Mouse (Mus musculus) retina, postnatal 7 days (tissue): ENCODE results near the gene Tbcb.
"Not testable (repeated sequence)": the region's sequence is repeated elsewhere in the genome, so short reads cannot be mapped to it uniquely, and the experiment has no call there.

Experiments
- DNase-seq: peaks from one replicate; pipeline ENCODE4 v3.0.0-alpha.2; 2012; ENCODE audit warnings: low read depth, low spot score

Gene Tbcb

DNA sequence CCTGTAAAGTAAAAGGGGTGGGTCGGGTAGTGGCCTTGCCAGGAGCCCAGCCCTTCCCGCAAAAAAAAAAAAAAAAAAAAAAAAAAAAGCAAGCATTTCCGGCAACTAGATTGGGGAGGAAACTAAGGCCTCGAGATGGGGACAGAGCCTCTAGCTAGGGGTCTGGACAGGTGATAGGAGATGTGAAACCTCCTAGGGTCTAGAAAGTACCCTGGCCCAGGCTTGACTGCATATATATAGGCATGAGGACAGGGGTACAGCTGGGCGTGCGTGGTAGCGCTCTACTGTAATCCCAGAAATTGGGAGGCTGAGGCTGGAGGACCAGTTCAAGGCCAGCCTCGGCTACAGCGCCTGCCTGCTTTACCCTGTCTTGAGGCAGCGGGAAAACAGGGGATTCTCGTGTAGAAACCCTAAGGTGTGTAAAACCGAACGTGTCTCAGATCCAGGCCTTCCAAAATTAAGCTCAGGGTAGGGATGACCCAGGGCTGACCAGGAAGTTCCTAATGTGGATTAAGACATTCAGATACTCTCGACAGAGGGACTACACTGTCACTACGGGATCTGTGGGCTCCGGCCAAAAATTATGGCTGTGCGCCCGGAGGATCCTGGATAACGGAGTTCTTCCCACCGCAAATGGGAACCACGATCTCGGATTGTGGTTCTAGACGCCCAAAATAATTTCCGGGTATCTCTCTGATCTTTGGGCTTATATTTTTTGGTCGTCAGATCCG, 37.8 kb downstream of the Tbcb start:
- no peak for DNase-seq

DNA sequence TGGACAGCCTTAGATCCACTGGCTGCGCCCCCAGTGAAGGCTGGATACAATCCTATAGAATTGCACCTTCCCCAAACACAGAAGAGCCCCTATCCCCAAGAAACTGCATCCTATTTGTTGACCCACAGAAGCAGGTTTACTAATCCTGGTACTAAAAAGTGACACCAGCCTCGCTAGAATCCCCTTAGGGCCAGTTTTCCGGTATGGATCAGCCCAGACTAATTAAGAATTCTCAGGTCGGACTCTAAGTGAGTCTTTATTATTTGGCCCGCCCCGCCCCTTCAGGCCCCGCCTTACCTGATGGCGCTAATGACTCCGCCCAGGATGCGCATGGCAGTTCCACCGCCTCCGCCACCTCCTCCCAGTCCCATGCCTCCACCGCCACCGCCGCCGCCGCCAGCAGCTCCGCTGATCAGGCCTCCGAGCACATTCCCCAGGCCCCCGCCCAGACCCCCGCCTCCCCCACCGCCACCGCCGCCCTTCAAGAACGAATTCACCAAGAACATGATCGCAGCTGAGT, 38.4 kb downstream of the Tbcb start:
- no peak for DNase-seq

DNA sequence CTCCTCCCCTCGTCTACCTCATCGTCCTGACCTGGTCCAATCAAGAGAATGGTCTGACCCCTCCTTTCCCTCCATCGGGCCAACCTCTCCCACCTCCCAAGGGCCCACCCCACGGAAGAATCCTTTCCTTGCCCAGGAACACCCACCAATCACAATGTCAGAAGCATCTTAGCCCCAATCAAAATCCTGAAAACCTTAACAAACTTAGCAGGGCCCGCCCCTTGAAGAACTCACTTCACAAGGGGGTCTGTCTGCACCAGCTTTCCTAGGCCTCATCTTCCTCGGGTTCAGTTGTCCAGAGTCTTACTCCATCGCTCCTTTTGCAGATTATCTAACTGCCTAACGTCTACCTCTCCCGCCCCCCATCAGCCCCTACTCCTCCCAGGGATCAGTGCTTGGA, 39.1 kb downstream of the Tbcb start:
- no peak for DNase-seq

DNA sequence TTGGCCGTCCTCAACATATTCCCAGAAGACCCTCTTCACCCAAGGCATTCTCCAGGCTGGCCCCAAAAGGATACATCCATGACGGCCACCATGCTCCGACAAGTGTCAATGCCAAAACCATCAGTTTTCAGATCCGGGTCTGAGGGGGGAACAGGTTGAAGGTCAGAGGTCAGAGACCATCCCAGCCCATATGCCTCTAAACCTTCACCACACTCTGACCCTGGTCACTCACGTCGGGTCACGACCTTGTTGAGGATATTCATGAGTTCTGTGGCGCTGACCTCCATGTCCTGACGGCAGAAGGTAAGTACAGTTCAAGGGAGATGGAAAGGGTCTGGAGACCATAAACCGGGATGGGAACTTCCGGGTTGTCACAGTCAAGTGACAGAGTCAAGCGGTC, 40.0 kb downstream of the Tbcb start:
- DNase-seq: no peak

DNA sequence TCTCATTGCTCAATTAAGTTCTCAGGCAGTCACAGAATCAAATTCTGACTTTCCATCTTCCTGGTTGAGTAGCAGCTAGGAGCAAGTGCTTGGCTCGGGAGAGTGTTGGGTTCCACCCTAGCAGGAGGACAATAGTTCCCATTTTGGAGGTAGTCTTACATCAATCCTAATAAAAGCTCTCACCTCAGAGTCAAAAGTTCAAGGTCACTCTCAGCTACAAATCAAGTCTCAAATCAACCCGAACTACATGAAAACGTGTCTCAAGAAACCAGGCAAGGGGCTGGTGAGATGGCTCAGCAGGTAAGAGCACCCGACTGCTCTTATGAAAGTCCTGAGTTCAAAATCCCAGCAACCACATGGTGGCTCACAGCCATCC, 43.0 kb downstream of the Tbcb start:
- no peak for DNase-seq

DNA sequence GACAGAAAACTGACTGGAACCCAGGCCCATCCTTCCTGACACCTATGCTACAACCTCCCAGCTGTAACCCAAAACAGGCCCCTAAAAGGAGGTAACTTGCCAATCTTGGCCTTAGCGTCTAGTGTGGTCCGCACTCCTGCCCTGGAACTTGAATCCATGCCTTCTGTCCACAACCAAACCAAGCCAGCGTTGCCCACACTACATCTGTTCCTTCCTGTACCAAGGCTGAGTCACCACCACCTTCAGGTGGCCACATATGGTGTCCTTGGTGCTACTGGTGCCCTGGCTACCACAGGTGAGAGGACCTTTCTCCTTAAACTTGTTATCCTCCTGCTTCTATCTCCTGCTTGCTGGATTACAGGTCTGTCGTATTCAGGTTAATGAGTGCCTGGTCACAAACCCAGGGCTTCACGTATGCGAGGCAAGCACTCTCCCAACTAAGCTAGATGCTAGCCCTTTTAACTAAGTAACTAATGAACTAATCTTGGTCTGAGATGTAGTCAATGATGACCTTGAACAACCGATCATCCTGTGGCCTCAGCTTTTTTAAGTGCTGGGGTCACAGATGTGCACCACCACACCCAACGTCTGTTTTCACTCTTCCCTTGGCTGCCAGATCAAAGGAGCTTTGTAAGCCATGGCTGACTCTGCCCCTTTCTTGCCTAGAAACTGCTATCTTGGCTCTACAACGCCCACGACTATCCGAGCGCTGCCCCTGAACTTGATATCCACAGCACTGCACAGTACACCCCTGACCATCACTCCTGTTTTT, 43.5 kb downstream of the Tbcb start:
- DNase-seq: no peak

DNA sequence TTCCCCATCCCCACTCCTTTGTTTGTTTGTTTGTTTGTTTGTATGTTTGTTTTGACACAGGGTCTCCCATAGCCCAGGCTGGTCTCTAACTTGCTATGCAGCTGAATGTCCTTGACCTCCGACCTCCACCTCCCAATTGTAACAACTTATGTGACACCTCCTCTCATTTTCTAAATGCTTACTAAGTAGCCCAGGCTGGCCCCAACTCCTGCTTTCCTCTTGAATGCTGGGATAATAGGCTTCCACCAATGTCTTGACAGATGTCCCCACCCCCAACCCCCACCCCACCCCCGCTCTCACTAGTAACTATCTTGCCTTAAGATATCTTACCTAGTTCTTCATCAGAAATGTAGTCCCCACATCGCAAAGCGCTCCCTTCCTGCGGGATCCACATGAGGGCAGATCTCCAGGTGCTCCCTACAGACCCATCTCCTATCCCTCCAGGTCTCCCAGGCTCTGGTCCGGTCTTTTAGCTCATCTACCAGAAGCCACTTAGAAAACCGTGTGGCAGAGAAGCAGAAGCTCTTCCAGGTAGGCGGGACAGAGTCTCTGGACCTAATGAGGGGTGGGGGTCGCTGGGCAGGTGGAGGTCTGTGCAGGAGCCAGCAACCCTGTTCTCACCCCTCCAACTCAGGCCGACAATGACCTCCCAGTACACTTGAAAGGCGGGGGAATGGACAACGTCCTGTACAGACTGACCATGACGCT, 47.3 kb downstream of the Tbcb start:
- DNase-seq: no peak

DNA sequence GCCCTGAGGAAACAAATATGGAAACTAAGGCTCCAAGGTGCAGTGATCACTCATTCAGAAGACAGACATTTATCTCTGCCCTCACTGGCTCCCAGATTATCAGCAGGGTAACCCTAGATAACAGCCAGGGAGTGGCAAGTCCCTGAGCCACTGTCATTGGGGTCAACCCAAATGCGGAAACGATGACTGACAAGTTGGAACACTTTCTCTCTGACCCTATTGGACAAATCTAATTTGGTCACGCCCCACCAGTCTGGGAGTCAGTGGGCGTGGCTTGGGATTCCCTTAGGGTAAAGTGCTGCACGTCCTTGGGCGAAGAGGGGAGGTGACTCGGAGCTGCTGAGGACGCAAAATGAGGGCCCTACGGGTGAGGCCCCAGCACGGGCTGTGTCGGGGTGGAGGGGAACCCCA, 48.2 kb downstream of the Tbcb start, which contains the start of gene Cox7a1:
Cox7a1 (plus strand) TSS at position 266 of the 411 bp plus-strand sequence.
- peak; percentile 55 for DNase-seq

DNA sequence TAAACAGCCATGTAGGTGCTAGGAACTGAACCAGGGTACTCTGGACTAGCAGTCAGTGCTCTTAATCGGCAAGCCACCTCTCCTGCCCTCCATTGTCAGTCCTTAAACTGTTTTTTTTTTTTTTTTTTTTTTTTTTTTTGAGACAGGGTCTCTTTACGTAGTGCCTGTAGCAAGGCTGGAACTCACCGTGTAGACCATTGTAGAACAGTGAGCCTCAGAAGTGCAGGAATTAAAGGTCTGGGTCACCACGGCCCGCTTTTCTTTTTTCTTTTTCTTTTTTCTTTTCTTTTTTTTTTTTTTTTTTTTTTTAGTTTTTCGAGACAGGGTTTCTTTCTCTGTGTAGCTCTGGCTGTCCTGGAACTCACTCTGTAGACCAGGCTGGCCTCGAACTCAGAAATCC, 48.9 kb downstream of the Tbcb start:
- DNase-seq: not testable (repeated sequence)

DNA sequence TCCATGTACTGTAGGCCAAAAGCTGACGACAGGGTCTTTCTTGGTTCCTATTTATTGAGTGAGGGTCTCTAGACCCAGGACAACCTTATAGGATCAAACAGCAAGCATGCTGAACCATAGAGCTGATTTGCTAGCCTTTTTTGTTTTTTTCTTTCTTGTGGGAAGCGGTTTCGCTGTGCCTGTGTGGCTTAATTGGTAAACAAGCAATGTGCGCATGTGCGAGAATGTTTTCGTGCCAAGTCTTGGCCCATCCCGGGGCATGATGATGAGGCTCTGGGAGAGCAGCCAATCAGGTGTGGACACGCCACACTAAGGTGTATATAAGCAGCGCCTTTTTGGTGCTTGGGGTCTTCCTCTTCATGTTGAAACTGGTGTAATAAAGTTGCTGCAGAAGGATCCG, 50.1 kb downstream of the Tbcb start:
- not testable (repeated sequence) for DNase-seq

DNA sequence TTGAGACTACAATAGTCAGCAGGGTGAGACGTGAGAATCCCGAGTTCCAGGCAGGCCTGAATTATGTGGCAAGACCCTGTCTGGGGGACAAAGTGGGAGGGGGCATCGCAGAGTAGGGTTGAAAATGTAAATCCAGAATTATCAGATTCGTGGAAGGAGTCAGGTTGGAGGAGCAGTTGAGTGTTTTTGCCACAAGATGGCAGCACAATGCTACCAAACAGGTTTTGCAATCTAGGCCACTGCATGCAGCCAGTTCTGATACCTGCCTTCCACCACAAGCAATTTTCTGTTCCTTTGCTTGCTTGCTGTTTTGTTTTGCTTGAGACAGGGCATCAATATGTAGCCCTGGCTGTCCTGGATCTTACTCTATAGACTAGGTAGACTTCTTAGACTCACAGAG, 50.8 kb downstream of the Tbcb start:
- DNase-seq: peak; percentile 74

DNA sequence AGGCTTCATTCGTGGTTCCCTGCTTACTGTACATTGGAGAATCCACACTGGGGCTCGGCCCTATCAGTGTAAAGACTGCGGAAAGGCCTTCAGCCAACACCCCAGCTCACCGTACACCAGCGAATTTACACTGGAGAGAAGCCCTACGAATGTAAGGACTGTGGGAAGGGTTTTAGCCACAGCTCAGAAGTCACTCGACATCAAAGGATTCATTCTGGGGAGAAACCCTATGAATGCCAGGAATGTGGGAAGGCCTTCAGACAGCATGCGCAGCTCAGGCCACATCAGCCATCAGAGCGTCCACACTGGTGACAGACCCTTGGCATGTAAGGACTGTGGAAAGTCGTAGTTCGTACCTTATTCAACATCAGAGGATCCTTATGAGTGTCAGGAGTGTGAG, 53.8 kb downstream of the Tbcb start:
- no peak for DNase-seq

DNA sequence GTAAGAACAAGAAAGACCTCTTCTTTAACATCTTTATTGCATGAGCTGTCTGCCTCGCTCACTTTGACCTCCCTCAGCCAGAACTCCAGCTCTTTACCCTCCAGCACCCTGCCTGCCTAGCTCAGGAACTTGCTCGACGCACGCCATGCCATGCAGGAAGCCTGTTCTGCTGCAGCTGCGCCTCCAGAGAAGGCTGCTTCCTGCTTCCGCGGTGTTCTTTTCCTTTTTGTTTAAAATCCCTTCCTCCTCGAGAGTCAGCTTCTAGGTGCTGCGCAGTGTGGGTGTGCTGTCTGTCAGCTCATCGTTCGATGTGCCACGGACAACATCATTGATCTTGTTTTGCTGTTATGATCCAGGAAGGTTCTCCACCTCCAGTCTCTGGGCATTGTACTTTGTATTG, 55.6 kb downstream of the Tbcb start:
- no peak for DNase-seq
